Mouse (Mus musculus): ENCODE data around the gene Wipf1.

GRCm38 (mm10) chr2:73554389-73554788, 24.9 kb upstream of the Wipf1 start:
- TF ChIP-seq POLR2A (IDR thresholded peaks at IDR 0.05; ENCODE audit: low read depth, low read length) = no peak
- no peak for TF ChIP-seq CTCF (conservative IDR thresholded peaks at IDR 0.05; ENCODE audit: insufficient read depth, insufficient read length, low read depth, low read length)

Data from kidney, adult 2 months (tissue).